Mouse (Mus musculus) liver, adult 2 months (tissue): ENCODE data around the gene Cdkn2a. TPM values are rescaled to one million over a fixed set of nuclear protein-coding genes. Genes with fewer than 3 reads are reported as not detected.

ENCODE experiments used
- DNase-seq: peaks from one replicate; pipeline ENCODE4 v3.0.0-alpha.2; 2011; ENCODE audit warnings: low read depth, low spot score; ENCODE audit errors: extremely low read depth
- H3K27ac ChIP-seq: fragments of 200-500 bp; replicated peaks from 2 replicates; pipeline ENCODE4 v1.5.1; 2012; ENCODE audit warnings: low read depth, mild to moderate bottlenecking, control low read depth, inconsistent platforms, low read length; ENCODE audit not compliant: insufficient read depth
- H3K27me3 ChIP-seq: fragments of 200-500 bp; 2 replicates; pipeline ENCODE4 v1.6.1; 2012; ENCODE audit warnings: mild to moderate bottlenecking, moderate library complexity, low read length, inconsistent platforms; ENCODE audit not compliant: control insufficient read depth, insufficient read depth
- H3K36me3 ChIP-seq: fragments of 200-500 bp; 2 replicates; pipeline ENCODE4 v1.6.1; 2012; ENCODE audit warnings: low read length, inconsistent platforms; ENCODE audit not compliant: control insufficient read depth, insufficient read depth
- H3K4me1 ChIP-seq: fragments of 200-500 bp; 2 replicates; pipeline ENCODE4 v1.6.1; 2011; ENCODE audit warnings: low read length; ENCODE audit not compliant: control insufficient read depth, insufficient read depth
- H3K4me3 ChIP-seq: fragments of 200-500 bp; 2 replicates; pipeline ENCODE4 v1.5.1; 2011; ENCODE audit warnings: low read depth, mild to moderate bottlenecking, control low read depth, low read length, moderate library complexity; ENCODE audit not compliant: insufficient read depth
- H3K79me2 ChIP-seq: fragments of 200-500 bp; 2 replicates; pipeline ENCODE4 v1.6.1; 2012; ENCODE audit warnings: inconsistent platforms, mild to moderate bottlenecking, low read length, moderate library complexity; ENCODE audit not compliant: control insufficient read depth, insufficient read depth
- H3K9ac ChIP-seq: fragments of 200-500 bp; 2 replicates; pipeline ENCODE4 v1.6.1; 2012; ENCODE audit warnings: low read depth, mild to moderate bottlenecking, control low read depth, inconsistent platforms, low read length
- CTCF ChIP-seq: fragments of 200-500 bp; IDR thresholded peaks from 2 replicates; pipeline ENCODE4 v1.5.1; 2011; ENCODE audit warnings: low read depth, low read length, control low read depth
- POLR2A ChIP-seq: fragments of 200-500 bp; IDR thresholded peaks from 2 replicates; pipeline ENCODE4 v1.6.1; 2011; ENCODE audit warnings: low read length, control low read depth; ENCODE audit not compliant: insufficient read depth; ENCODE audit errors: extremely low read depth
- WGBS: fragments of 180-500 bp; shearing (Covaris S2); methylation state at CpG from one replicate; pipeline ENCODE4 v1.1.7; 2018; 5-methylcytosine and 5-hydroxymethylcytosine counted together
- polyA plus RNA-seq: library from polyadenylated mRNA; depleted of rRNA; stranded (reverse); fragments of >200 nt; gene quantifications from 2 replicates; pipeline ENCODE4 v1.2.3, GENCODE M21; 2012
- total RNA-seq: library from RNA; depleted of rRNA; stranded (reverse); fragments of >200 nt; gene quantifications from 2 replicates; pipeline ENCODE4 v1.2.3, GENCODE M21; 2014

The Cdkn2a gene
- total and polyA plus RNA-seq, 2 experiments: 0.16 to 0.37 TPM

DNA sequence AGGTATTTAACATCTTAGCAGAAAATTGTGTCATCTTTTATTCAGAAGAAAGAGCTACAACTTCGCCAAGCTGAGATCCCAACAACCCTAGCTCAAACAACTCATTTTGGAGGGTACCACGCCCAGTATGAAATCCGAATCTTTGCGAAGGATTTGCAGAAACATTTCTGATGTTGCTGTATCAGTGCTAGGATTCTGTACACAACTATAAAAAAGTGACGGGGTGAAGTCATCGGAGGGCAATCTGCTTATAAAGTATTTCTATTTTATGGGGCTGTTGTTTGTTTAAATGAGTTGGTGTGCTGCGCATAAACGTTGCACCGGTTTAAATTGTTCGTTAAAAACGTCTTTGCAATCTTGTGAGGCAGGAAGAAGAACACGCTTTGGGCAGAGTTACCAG is 11.8 kb downstream of the Cdkn2a start:
- 7% methylated on average over 12 of the region's 12 CpGs for whole genome bisulfite sequencing
- H3K79me2 ChIP-seq: no peaks in the 10 kb centered on the region
- H3K27ac ChIP-seq: no peak overlapping the region
- TF ChIP-seq CTCF: no peak
- no peak for TF ChIP-seq POLR2A
- no peak overlapping the region for H3K9ac ChIP-seq
- H3K4me1 ChIP-seq: no peaks in the 10 kb centered on the region
- no peak overlapping the region for H3K4me3 ChIP-seq
- peaks cover 28% of the 10 kb centered on the region for H3K27me3 ChIP-seq
- no peaks in the 10 kb centered on the region for H3K36me3 ChIP-seq
- DNase-seq: no peak

DNA sequence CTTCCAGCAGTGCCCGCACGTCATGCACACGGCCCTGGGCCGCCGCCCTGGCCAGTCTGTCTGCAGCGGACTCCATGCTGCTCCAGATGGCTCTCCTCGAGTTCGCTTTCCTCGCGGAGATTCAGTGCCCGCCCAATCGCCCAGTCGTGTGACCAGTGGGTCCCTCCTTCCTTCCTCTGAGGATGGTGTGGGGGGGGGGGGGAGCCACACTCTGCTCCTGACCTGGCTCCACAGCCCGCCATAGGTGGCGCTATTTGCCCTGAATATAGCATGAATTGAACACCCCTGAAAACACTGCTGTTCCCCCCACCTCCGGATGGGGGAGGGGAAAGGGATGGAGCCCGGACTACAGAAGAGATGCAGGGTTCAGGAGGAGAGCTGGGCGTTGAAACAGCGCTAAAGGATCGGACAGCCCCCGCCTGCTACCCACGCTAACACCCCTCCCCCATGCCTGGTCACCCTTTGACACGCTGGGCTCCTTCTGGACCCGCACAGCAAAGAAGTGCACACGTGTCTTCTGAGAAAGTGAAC is 12.4 kb downstream of the Cdkn2a start:
- Histone ChIP-seq H3K4me3 (no peak overlapping the region), H3K36me3 (no peaks in the 10 kb centered on the region), H3K27ac (no peak overlapping the region), H3K4me1 (no peaks in the 10 kb centered on the region), H3K27me3 (peaks cover 30% of the 10 kb centered on the region), H3K79me2 (no peaks in the 10 kb centered on the region), H3K9ac (no peak overlapping the region)
- 2% methylated on average over 25 of the region's 25 CpGs for WGBS
- TF ChIP-seq CTCF: peak; percentile 16; the same call in 1 of the 2 replicates
- no peak for TF ChIP-seq POLR2A
- DNase-seq: no peak

DNA sequence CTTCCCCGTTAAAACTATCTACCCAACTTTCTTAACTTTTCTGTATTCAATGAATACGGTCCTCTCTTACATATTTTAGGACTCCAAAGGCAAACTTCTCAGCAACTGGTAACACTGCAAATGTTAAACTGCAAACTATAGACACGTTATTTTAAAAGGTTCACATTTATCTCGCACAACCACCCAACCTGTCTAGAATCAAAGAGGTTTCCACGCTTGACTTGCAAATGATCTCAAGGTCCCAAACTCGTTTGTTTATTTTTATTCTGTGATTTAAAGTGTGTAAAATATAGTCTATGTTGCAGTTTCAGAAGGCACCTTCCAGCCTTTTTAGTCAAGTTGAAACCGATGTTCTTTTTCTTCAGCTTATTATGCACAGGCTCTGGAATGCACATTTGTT is 13.2 kb downstream of the Cdkn2a start:
- Histone ChIP-seq H3K27me3 (peaks cover 35% of the 10 kb centered on the region), H3K9ac (no peak overlapping the region), H3K79me2 (no peaks in the 10 kb centered on the region), H3K4me1 (no peaks in the 10 kb centered on the region), H3K27ac (no peak overlapping the region), H3K4me3 (no peak overlapping the region), H3K36me3 (no peaks in the 10 kb centered on the region)
- no peak for TF ChIP-seq POLR2A
- TF ChIP-seq CTCF: no peak
- WGBS: 7% methylated on average over 7 of the region's 7 CpGs
- no peak for DNase-seq

DNA sequence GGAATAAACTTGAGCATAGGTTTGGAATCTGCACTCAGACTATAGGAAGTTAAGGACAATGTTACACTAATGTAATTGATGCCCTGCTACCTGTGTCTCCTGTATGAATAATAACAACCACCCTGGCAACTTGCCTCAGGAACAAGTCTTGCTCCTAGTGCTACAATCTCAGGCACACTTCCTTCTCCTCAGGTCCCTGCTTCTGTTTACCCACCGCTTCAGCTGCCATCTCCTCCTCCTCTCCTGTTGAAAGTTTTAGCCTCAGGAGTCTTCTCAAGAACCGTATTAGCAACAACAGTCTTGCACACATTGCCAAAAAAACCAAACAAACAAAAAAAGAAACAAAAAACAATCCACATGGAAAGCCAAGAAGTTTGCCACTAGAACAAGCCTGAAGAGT is 14.8 kb downstream of the Cdkn2a start:
- peaks cover 41% of the 10 kb centered on the region for H3K27me3 ChIP-seq
- no peak overlapping the region for H3K9ac ChIP-seq
- WGBS: 8% methylated on average over 2 of the region's 2 CpGs
- TF ChIP-seq POLR2A (no peak), CTCF (no peak)
- H3K4me3 ChIP-seq: no peak overlapping the region
- H3K79me2 ChIP-seq: no peaks in the 10 kb centered on the region
- H3K36me3 ChIP-seq: no peaks in the 10 kb centered on the region
- DNase-seq: no peak
- no peaks in the 10 kb centered on the region for H3K4me1 ChIP-seq
- H3K27ac ChIP-seq: no peak overlapping the region

DNA sequence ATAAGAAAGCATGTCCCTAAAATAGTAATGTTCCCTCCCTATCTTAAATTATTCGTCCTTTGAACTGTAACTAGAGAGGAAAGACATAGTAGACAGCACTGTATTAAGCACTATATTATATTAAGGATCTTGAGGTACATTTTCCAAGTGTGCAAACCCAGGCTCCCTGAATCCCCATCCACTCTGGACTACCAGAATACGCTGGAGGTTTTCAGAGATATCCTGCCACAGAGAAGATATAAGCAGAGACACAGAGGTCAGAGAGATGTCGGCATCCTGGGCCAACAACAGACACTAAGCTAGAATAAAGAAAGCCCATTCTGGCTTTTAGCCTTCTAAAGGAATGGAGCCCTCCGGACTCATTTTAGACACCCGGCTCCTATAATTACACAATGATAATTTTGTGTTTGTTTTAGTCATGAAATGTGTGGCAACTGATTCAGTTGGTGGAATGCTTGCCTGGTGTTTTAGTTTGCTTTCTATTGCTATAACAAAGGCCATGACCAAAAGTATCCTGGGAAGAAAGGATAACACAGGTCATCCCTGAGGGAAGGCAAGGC is 17.0 kb downstream of the Cdkn2a start:
- Histone ChIP-seq H3K9ac (no peak overlapping the region), H3K4me1 (no peaks in the 10 kb centered on the region), H3K27ac (no peak overlapping the region), H3K27me3 (peaks cover 48% of the 10 kb centered on the region), H3K79me2 (no peaks in the 10 kb centered on the region), H3K4me3 (no peak overlapping the region), H3K36me3 (no peaks in the 10 kb centered on the region)
- no peak for DNase-seq
- WGBS: 11% methylated on average over 5 of the region's 5 CpGs
- TF ChIP-seq CTCF: no peak
- TF ChIP-seq POLR2A: no peak

DNA sequence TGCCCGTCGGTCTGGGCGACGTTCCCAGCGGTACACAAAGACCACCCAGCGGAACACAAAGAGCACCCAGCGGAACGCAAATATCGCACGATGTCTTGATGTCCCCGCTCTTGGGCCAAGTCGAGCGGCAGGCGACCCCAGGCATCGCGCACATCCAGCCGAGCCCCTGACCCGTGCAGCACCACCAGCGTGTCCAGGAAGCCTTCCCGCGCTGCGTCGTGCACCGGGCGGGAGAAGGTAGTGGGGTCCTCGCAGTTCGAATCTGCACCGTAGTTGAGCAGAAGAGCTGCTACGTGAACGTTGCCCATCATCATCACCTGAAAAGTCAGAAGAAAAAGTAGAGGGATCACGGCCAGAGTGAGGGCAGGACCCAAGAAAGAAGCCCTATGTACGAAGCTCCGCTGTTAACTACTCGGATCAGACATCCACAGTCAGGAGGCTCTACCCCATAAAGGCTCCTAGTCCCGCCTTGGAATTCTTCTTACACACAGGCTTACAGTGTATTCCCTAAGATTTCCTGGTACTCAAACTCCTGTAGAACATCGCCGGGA is 17.7 kb downstream of the Cdkn2a start:
- TF ChIP-seq CTCF (no peak), POLR2A (no peak)
- Histone ChIP-seq H3K9ac (no peak overlapping the region), H3K79me2 (no peaks in the 10 kb centered on the region), H3K27me3 (peaks cover 44% of the 10 kb centered on the region), H3K4me3 (no peak overlapping the region), H3K27ac (no peak overlapping the region), H3K36me3 (no peaks in the 10 kb centered on the region), H3K4me1 (no peaks in the 10 kb centered on the region)
- WGBS: 4% methylated on average over 37 of the region's 37 CpGs
- no peak for DNase-seq
